Mouse (Mus musculus) limb, embryonic 15.5 days (tissue): ENCODE measurements around the gene B3gnt2. TPM values are rescaled to one million over a fixed set of nuclear protein-coding genes. Genes with fewer than 3 reads are reported as not detected.

Source experiments
- ATAC-seq: fragments of 200-750 bp; cut with Nextera tagmentation; 2 replicates; pipeline ENCODE4 v1.8.0; 2017; ENCODE audit warnings: low read depth, moderate TSS enrichment; ENCODE audit not compliant: insufficient number of reproducible peaks, low FRiP score, low TSS enrichment
- H3K27ac ChIP-seq: fragments of 300-500 bp; sonication (generic); 2 replicates; pipeline ENCODE4 v1.5.1; 2015; ENCODE audit warnings: moderate library complexity, mild to moderate bottlenecking, inconsistent platforms
- H3K27me3 ChIP-seq: fragments of 300-500 bp; sonication (generic); 2 replicates; pipeline ENCODE4 v1.6.1; 2015; ENCODE audit warnings: inconsistent platforms
- H3K36me3 ChIP-seq: fragments of 300-500 bp; sonication (generic); 2 replicates; pipeline ENCODE4 v1.6.1; 2015; ENCODE audit warnings: inconsistent platforms
- H3K4me1 ChIP-seq: fragments of 300-500 bp; sonication (generic); 2 replicates; pipeline ENCODE4 v1.6.1; 2015; ENCODE audit warnings: inconsistent platforms
- H3K4me2 ChIP-seq: fragments of 300-500 bp; sonication (generic); 2 replicates; pipeline ENCODE4 v1.6.1; 2015; ENCODE audit warnings: mild to moderate bottlenecking, inconsistent platforms
- H3K4me3 ChIP-seq: fragments of 300-500 bp; sonication (generic); 2 replicates; pipeline ENCODE4 v1.5.1; 2015; ENCODE audit warnings: mild to moderate bottlenecking, inconsistent platforms
- H3K9ac ChIP-seq: fragments of 300-500 bp; sonication (generic); 2 replicates; pipeline ENCODE4 v1.6.1; 2015; ENCODE audit warnings: inconsistent platforms
- H3K9me3 ChIP-seq: fragments of 300-500 bp; sonication (generic); 2 replicates; pipeline ENCODE4 v1.6.1; 2016; ENCODE audit warnings: inconsistent platforms
- WGBS: fragments of 180-500 bp; shearing (Covaris S2); methylation state at CpG from one replicate; pipeline ENCODE4 v1.1.7; 2015; 5-methylcytosine and 5-hydroxymethylcytosine counted together
- polyA plus RNA-seq: library from polyadenylated mRNA; unstranded; fragments of >200 nt; fragmentation: Nextera tagmentation; extraction: Ambion mirVana; gene quantifications from 2 replicates; pipeline ENCODE4 v1.2.1, GENCODE M21; 2015

B3gnt2 gene
- polyA plus RNA-seq, 1 experiment from 2014 or later, result 11.6 TPM

DNA sequence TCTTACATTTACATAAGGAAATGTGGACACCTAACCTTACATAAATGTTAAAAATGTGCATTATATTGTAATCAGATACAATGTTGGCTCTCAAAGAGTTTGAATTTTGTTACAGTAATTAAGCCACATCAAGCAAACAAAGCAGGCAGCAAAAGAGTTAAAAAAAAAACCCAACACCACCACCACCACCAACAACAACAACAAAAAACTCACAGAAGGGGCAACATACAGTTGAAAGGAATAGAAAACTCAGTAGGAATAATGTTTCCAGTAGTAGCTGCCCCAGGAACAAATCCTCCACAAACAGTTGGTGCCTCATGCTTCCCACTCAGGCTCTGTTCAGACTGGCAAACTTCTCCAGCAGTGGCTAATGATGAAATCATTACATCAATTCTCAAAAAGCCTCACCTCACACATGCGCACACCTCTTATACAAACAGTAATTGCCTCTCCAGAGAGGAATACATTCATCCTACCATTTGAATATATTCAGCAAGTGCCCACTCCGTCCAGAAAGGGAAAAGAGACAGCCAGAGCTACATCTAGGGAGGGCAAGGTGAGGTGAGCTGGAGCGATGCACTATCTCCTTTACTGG is 4.3 kb downstream of the B3gnt2 start:
- H3K27ac ChIP-seq, result no peak overlapping the region
- no peak overlapping the region for H3K4me2 ChIP-seq
- H3K27me3 ChIP-seq, result peaks cover 24% of the 10 kb centered on the region
- peaks cover 18% of the 10 kb centered on the region for H3K4me1 ChIP-seq
- 72% methylated on average over 3 of the region's 3 CpGs for WGBS
- no peak overlapping the region for H3K4me3 ChIP-seq
- no peaks in the 10 kb centered on the region for H3K36me3 ChIP-seq
- H3K9ac ChIP-seq, result no peak overlapping the region
- no peaks in the 10 kb centered on the region for H3K9me3 ChIP-seq
- no peak for ATAC-seq

DNA sequence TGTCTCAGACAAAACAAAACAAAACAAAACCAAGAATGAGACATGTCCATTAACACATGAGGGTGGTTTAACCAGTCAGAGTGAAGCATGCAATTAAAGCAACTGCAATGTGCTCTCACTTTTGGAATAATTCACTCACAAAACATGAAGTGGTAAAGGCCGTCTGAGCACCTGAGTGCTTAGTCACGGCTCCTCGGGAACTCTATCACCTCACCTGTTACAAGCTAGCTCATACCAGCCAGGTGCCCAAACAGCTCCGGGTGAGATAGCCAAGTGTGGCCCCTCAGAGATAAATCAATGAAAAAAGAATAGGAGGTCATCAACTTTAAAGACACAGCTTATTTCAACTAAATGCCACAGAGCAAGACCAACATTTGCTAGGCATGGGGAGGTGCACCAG is 6.2 kb downstream of the B3gnt2 start:
- no peak for ATAC-seq
- H3K27ac ChIP-seq, result no peak overlapping the region
- no peaks in the 10 kb centered on the region for H3K9me3 ChIP-seq
- H3K27me3 ChIP-seq, result peaks cover 20% of the 10 kb centered on the region
- 78% methylated on average over 4 of the region's 4 CpGs for WGBS
- no peak overlapping the region for H3K4me2 ChIP-seq
- H3K4me1 ChIP-seq, result peaks cover 16% of the 10 kb centered on the region
- H3K36me3 ChIP-seq, result no peaks in the 10 kb centered on the region
- no peak overlapping the region for H3K4me3 ChIP-seq
- no peak overlapping the region for H3K9ac ChIP-seq

DNA sequence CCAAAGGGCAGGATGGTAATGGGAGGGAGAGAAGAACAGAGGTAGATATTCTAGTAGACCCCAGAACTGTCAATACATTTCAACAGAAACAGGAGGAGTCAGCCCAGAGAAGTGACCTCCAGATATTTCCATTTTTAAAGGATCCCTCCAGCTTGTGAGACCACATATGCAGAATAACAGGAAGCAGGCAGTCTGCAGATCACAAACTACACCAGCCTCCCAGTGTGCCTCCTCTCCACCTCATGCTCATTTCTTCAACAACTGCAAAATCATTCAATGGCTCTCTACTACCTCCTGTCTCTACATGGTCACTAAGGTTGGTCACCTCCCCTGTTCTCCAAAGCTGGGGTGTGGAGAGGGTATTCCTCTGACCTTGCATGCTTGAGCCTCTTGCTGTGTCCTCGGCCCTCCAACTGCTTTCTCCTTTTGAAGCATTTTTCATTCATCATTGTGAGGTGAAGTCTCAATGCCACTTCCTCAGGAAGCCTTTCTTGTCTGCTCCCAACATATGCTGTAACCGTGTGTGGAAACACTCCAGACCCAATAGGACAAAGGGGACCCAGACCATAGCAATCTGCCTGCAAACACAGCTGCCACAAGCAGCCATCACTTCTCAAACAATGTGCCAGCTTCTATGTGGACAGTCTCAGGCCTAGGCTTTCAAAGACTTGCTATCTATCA is 7.1 kb downstream of the B3gnt2 start:
- ATAC-seq, result no peak
- Histone ChIP-seq H3K4me2 (no peak overlapping the region), H3K9ac (no peak overlapping the region), H3K27me3 (peaks cover 13% of the 10 kb centered on the region), H3K4me1 (peaks cover 14% of the 10 kb centered on the region), H3K36me3 (no peaks in the 10 kb centered on the region), H3K27ac (no peak overlapping the region), H3K4me3 (no peak overlapping the region), H3K9me3 (no peaks in the 10 kb centered on the region)
- WGBS, result 63% methylated on average over 2 of the region's 2 CpGs

DNA sequence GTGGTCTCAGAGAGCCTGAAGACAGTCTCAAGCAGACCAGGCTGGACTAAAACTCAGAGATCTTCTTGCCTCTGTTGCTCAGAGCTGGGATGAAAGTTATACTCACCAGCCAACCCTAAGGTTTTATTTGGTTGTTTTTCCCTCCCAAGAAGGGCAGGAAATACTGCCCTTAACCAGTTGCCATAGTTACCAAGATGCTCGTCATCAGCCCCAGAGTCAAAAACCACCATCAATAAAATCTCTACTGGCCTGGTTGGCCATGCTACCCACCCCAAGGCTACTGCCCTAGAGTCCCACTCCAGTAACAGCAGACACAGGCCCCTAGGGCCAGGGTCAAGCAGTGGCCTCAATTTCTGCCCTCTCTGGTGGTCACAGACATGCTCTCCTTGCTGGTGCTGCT is 8.3 kb downstream of the B3gnt2 start:
- Histone ChIP-seq H3K27ac (no peak overlapping the region), H3K27me3 (peaks cover 5% of the 10 kb centered on the region; the same call in 1 of the 2 replicates), H3K4me3 (no peak overlapping the region), H3K36me3 (no peaks in the 10 kb centered on the region), H3K9me3 (no peaks in the 10 kb centered on the region), H3K9ac (no peak overlapping the region), H3K4me2 (no peak overlapping the region), H3K4me1 (peaks cover 16% of the 10 kb centered on the region)
- WGBS, result 48% methylated on average over 1 of the region's 1 CpGs
- no peak for ATAC-seq

GRCm38 (mm10) chr11:22851416-22851815 is 9.3 kb downstream of the B3gnt2 start:
- no peak overlapping the region for H3K9ac ChIP-seq
- no peak for ATAC-seq

GRCm38 (mm10) chr11:22850077-22850476 is 10.7 kb downstream of the B3gnt2 start:
- no peak overlapping the region for H3K27ac ChIP-seq
- no peak overlapping the region for H3K4me2 ChIP-seq
- WGBS, result 76% methylated on average over 4 of the region's 4 CpGs
- H3K4me3 ChIP-seq, result no peak overlapping the region
- no peaks in the 10 kb centered on the region for H3K9me3 ChIP-seq
- no peaks in the 10 kb centered on the region for H3K27me3 ChIP-seq
- peaks cover 19% of the 10 kb centered on the region for H3K4me1 ChIP-seq
- no peaks in the 10 kb centered on the region for H3K36me3 ChIP-seq
- ATAC-seq, result no peak
- H3K9ac ChIP-seq, result no peak overlapping the region

More at GRCm38 (mm10) chr11:22851416-22851815, 9.3 kb downstream of the B3gnt2 start:
- H3K9me3 ChIP-seq, result no peaks in the 10 kb centered on the region
- no peak overlapping the region for H3K4me3 ChIP-seq
- peaks cover under 1% of the 10 kb centered on the region; the same call in 1 of the 2 replicates for H3K27me3 ChIP-seq
- WGBS, result 34% methylated on average over 4 of the region's 4 CpGs
- H3K4me1 ChIP-seq, result peaks cover 17% of the 10 kb centered on the region
- no peak overlapping the region for H3K4me2 ChIP-seq
- H3K36me3 ChIP-seq, result no peaks in the 10 kb centered on the region
- no peak overlapping the region for H3K27ac ChIP-seq

DNA sequence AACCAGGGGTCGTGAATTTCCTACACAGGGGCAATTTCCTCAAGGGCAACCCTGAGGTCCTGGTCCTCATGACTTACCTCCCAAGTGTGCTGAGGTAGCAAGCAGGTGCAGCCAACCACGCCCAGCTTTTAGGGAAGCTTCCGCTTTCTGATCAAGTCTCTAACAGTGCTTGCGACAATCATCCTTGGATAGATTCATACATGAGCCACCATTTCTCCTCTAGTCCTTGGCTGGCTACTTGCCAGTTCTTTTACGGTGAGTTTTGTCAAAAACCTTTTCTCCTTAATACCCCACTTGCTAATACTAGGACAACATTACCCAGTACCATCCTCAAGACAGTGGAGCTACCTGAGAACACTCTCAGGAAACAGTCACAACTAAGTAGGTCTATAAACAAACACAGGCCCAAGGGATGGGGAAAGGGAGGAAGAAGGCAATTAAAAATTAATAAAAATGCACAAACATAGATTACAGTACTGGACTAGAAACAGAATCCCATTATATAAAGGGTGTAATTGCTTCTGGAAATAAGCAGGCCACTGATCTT is 12.0 kb downstream of the B3gnt2 start:
- Histone ChIP-seq H3K9me3 (no peaks in the 10 kb centered on the region), H3K27me3 (no peaks in the 10 kb centered on the region), H3K9ac (no peak overlapping the region), H3K4me1 (peaks cover 19% of the 10 kb centered on the region), H3K4me3 (no peak overlapping the region), H3K27ac (no peak overlapping the region), H3K4me2 (no peak overlapping the region), H3K36me3 (no peaks in the 10 kb centered on the region)
- ATAC-seq, result no peak
- WGBS, result 72% methylated on average over 5 of the region's 5 CpGs

DNA sequence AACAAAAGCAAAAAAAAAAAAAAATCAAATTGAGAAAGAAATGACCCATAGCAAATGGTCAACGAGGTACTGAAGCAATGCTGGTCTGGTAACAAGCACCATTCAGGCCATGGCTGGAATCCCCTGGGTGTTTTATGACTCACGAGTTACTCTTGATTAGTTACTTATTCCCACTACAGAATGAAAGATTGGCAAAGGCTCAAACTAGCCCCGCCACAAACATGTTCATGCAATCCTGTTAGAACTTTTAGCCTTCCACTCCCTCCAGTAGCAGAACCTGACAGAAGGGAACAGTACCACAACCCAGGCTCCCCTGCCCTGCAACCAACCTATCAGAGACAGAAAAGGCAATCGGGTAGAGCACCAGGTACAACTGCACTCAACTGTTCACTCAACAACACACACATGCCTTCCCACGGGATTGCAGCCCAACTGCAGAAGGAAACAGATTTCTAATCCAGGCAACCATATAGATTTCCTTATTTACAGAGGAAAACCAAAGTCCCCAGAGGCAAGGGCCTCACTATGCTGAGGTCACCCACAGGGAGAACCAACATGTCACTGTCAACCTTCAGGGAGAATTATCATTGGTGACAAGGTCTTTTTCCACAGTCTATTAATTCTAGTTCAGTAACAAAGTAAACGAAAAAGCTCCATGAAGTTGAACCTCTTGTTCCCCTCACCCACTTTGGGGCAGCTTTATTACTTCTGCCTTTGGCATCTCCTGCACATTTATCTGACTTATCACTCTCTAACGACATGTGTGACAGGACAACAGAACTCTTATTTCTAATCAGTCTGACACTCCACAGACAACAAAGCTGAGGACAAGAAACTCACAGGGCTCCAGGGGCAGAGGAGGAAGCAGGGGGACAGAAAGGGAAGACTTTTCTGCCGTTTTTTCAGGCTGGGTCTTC is 12.8 kb downstream of the B3gnt2 start:
- Histone ChIP-seq H3K27me3 (no peaks in the 10 kb centered on the region), H3K9me3 (no peaks in the 10 kb centered on the region), H3K9ac (no peak overlapping the region), H3K36me3 (no peaks in the 10 kb centered on the region), H3K4me3 (no peak overlapping the region), H3K27ac (no peak overlapping the region), H3K4me1 (peaks cover 19% of the 10 kb centered on the region), H3K4me2 (no peak overlapping the region)
- no peak for ATAC-seq
- 25% methylated on average over 8 of the region's 8 CpGs for WGBS

DNA sequence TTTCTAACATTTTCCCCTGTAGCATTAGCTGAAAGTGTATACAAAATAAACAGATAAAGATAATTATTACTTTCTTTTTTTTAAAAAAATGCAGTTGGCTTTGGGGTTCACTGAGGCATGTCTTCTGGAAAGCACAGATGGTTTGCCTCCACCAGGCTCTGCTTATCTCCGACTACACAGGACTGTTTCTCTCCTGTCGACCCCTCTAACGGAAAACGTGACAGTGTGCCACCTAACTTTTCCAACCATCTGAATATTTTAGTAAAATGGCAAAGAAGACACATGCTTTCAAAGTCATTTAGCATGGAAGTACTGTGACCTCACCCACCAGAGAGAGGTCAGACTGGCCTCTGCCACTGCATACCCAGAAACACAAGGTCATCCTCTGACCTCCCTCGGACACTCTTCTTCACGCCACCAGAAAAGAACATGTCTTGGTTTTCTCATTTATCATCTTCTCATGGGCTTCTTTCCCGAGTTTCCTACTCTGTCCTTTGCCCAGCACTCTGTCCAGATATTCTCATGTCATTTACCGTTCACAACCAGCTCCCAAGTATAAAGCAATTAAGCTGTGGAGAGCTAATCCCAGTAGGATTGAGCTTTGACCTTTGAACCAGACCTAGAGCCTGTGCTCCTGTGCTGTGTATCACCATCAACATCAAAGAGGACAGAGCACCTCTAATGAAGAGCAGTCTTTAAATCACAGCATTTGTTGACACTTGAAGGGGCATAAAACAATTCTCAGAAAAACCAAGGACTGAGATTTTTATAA is 13.6 kb downstream of the B3gnt2 start:
- no peaks in the 10 kb centered on the region for H3K36me3 ChIP-seq
- ATAC-seq, result no peak
- no peak overlapping the region for H3K9ac ChIP-seq
- no peak overlapping the region for H3K27ac ChIP-seq
- H3K4me2 ChIP-seq, result no peak overlapping the region
- H3K9me3 ChIP-seq, result no peaks in the 10 kb centered on the region
- peaks cover 19% of the 10 kb centered on the region for H3K4me1 ChIP-seq
- 55% methylated on average over 8 of the region's 8 CpGs for WGBS
- no peaks in the 10 kb centered on the region for H3K27me3 ChIP-seq
- no peak overlapping the region for H3K4me3 ChIP-seq

GRCm38 (mm10) chr11:22846093-22846835 is 14.5 kb downstream of the B3gnt2 start:
- Histone ChIP-seq H3K4me2 (no peak overlapping the region), H3K27ac (no peak overlapping the region), H3K27me3 (no peaks in the 10 kb centered on the region), H3K36me3 (no peaks in the 10 kb centered on the region), H3K4me1 (peaks cover 19% of the 10 kb centered on the region), H3K4me3 (no peak overlapping the region), H3K9ac (no peak overlapping the region), H3K9me3 (no peaks in the 10 kb centered on the region)
- 44% methylated on average over 6 of the region's 6 CpGs for WGBS
- ATAC-seq, result no peak
